Mouse (Mus musculus): ENCODE data around the gene Zfp459.

- TF ChIP-seq POLR2A (IDR thresholded peaks at IDR 0.05; ENCODE audit: control insufficient read depth in 1 of 2, insufficient read depth in 1 of 2, low read depth in 1 of 2, low read length in 2 of 2, poor library complexity in 1 of 2) (no peak), CHD1 (IDR thresholded peaks at IDR 0.05; ENCODE audit: low read depth, low read length) (no peak), ZMIZ1 (IDR thresholded peaks at IDR 0.05; ENCODE audit: low read depth, low read length) (no peak), BHLHE40 (IDR thresholded peaks at IDR 0.05; ENCODE audit: borderline replicate concordance, low read depth, low read length) (no peak), MAZ (IDR thresholded peaks at IDR 0.05; ENCODE audit: low read depth, low read length) (no peak), CTCF (IDR thresholded peaks at IDR 0.05 in 2 of 3, conservative IDR thresholded peaks at IDR 0.05 in 1 of 3; ENCODE audit: control insufficient read depth in 1 of 3, insufficient read depth in 1 of 3, low read depth in 2 of 3, low read length in 3 of 3, poor library complexity in 1 of 3, severe bottlenecking in 1 of 3) (no peak), KAT2A (conservative IDR thresholded peaks at IDR 0.05; ENCODE audit: low read depth, low read length) (no peak), GATA1 (IDR thresholded peaks at IDR 0.05; ENCODE audit: low read depth, low read length) (no peak), EP300 (IDR thresholded peaks at IDR 0.05; ENCODE audit: low read depth in 1 of 2, low read length in 2 of 2) (no peak), TAL1 (IDR thresholded peaks at IDR 0.05; ENCODE audit: low read length) (no peak), TCF12 (IDR thresholded peaks at IDR 0.05; ENCODE audit: low read depth, low read length) (no peak)
Observed at GRCm38 (mm10) chr13:67421207-67421857, at the start of gene Zfp459.
